Mouse (Mus musculus) lung, postnatal 0 days (tissue): ENCODE data around the gene Agap3. TPM values are rescaled to one million over a fixed set of nuclear protein-coding genes. Genes with fewer than 3 reads are reported as not detected.
A peak's percentile ranks its signal among the peaks of the same experiment; 100 is the strongest.

ENCODE experiments used
- ATAC-seq: fragments of 200-750 bp; cut with Nextera tagmentation; 2 replicates; pipeline ENCODE4 v1.8.0; 2017; ENCODE audit warnings: moderate library complexity
- DNase-seq: peaks from one replicate; pipeline ENCODE4 v3.0.0-alpha.2; 2016; ENCODE audit warnings: low spot score
- H3K27ac ChIP-seq: fragments of 300-500 bp; sonication (generic); 2 replicates; pipeline ENCODE4 v1.5.1; 2014; ENCODE audit warnings: antibody characterized with exemption, mild to moderate bottlenecking, low read length, mixed read lengths
- H3K27me3 ChIP-seq: fragments of 300-500 bp; sonication (generic); replicated peaks from 2 replicates; pipeline ENCODE4 v1.6.1; 2014; ENCODE audit warnings: low read length, mixed read lengths; ENCODE audit not compliant: insufficient read depth
- H3K36me3 ChIP-seq: fragments of 300-500 bp; sonication (generic); 2 replicates; pipeline ENCODE4 v1.6.1; 2014; ENCODE audit warnings: low read length, mixed read lengths; ENCODE audit not compliant: insufficient read depth
- H3K4me1 ChIP-seq: fragments of 300-500 bp; sonication (generic); 2 replicates; pipeline ENCODE4 v1.6.1; 2014; ENCODE audit warnings: antibody characterized with exemption, low read depth, low read length, mixed read lengths; ENCODE audit not compliant: insufficient read depth
- H3K4me2 ChIP-seq: fragments of 300-500 bp; sonication (generic); replicated peaks from 2 replicates; pipeline ENCODE4 v1.6.1; 2014; ENCODE audit warnings: low read depth, mild to moderate bottlenecking, low read length, moderate library complexity, mixed read lengths
- H3K4me3 ChIP-seq: fragments of 300-500 bp; sonication (generic); 2 replicates; pipeline ENCODE4 v1.5.1; 2014; ENCODE audit warnings: low read depth, low read length
- H3K9ac ChIP-seq: fragments of 300-500 bp; sonication (generic); replicated peaks from 2 replicates; pipeline ENCODE4 v1.6.1; 2014; ENCODE audit warnings: low read depth, mild to moderate bottlenecking
- H3K9me3 ChIP-seq: fragments of 300-500 bp; sonication (generic); 2 replicates; pipeline ENCODE4 v1.6.1; 2016; ENCODE audit warnings: low read length, mixed read lengths
- CTCF ChIP-seq: IDR thresholded peaks from 2 replicates; pipeline ENCODE4 v1.5.1; 2016; ENCODE audit warnings: antibody characterized with exemption, mild to moderate bottlenecking
- EP300 ChIP-seq: IDR thresholded peaks from 2 replicates; pipeline ENCODE4 v1.6.1; 2016; ENCODE audit warnings: antibody characterized with exemption, mild to moderate bottlenecking, control low read depth
- WGBS: fragments of 180-500 bp; shearing (Covaris S2); extraction: QIAGEN DNeasy Blood & Tissue Kit; methylation state at CpG from one replicate; pipeline ENCODE4 v1.1.7; 2014; 5-methylcytosine and 5-hydroxymethylcytosine counted together
- polyA plus RNA-seq: library from polyadenylated mRNA; unstranded; fragments of >200 nt; fragmentation: Nextera tagmentation; extraction: Ambion mirVana; gene quantifications from 2 replicates; pipeline ENCODE4 v1.2.1, GENCODE M21; 2015

Agap3 gene
- polyA plus RNA-seq, 1 experiment from 2014 or later: 44.7 TPM

- no peaks in the 10 kb centered on the region for H3K9me3 ChIP-seq
- ATAC-seq (peak; percentile 86), DNase-seq (peak; percentile 93)
- peaks cover 31% of the 10 kb centered on the region for H3K36me3 ChIP-seq
- H3K4me3 ChIP-seq: peak overlapping the region; percentile 53
- H3K27ac ChIP-seq: peak overlapping the region; percentile 90
- peaks cover 5% of the 10 kb centered on the region; the same call in 1 of the 2 replicates for H3K4me1 ChIP-seq
- H3K4me2 ChIP-seq: peak overlapping the region; percentile 72
- WGBS: 54% methylated on average over 6 of the region's 6 CpGs
- H3K27me3 ChIP-seq: no peaks in the 10 kb centered on the region
- H3K9ac ChIP-seq: peak overlapping the region; percentile 58; the same call in 1 of the 2 replicates
- TF ChIP-seq CTCF (no peak), EP300 (peak; percentile 59; the same call in 1 of the 2 replicates)
These were observed 23.7 kb downstream of the Agap3 start for GRCm38 (mm10) chr5:24475476-24476241.

GRCm38 (mm10) chr5:24477909-24478308 is 25.9 kb downstream of the Agap3 start:
- TF ChIP-seq CTCF (no peak), EP300 (no peak)
- Histone ChIP-seq H3K36me3 (peaks cover 40% of the 10 kb centered on the region), H3K27me3 (no peaks in the 10 kb centered on the region), H3K4me3 (no peak overlapping the region), H3K9me3 (no peaks in the 10 kb centered on the region), H3K4me2 (no peak overlapping the region), H3K9ac (no peak overlapping the region), H3K27ac (no peak overlapping the region), H3K4me1 (peaks cover 5% of the 10 kb centered on the region; the same call in 1 of the 2 replicates)
- no peak for DNase-seq
- ATAC-seq: no peak
- WGBS: 85% methylated on average over 9 of the region's 9 CpGs

DNA sequence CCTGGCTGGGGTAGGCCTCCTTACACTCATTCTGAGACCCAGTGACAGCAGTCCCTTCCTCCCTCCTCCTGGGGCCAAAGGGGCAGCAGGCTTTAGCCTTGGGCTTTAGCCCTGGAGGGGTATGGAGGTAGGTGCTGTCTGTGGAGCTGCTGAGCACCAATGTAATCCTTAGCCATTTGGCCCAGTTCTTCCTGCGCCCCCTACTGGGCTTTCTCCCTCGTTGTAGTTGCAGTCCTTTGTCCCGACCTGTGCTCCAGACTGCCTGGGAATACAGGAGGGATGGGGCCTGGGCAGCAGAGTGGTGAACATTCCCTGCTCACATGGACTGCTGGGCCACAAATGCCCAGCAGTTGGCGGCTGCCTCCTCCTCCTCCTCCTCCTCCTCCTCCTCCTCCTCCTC is 29.7 kb downstream of the Agap3 start:
- WGBS: 9% methylated on average over 4 of the region's 4 CpGs
- Histone ChIP-seq H3K4me2 (no peak overlapping the region), H3K9ac (no peak overlapping the region), H3K27me3 (no peaks in the 10 kb centered on the region), H3K27ac (no peak overlapping the region), H3K4me1 (no peaks in the 10 kb centered on the region), H3K9me3 (no peaks in the 10 kb centered on the region), H3K36me3 (peaks cover 57% of the 10 kb centered on the region), H3K4me3 (no peak overlapping the region)
- DNase-seq (peak; percentile 77), ATAC-seq (peak; percentile 67)
- TF ChIP-seq CTCF: peak; percentile 82
- no peak for TF ChIP-seq EP300

- DNase-seq (no peak), ATAC-seq (no peak)
- Histone ChIP-seq H3K9me3 (no peaks in the 10 kb centered on the region), H3K27me3 (no peaks in the 10 kb centered on the region), H3K36me3 (peaks cover 58% of the 10 kb centered on the region), H3K9ac (no peak overlapping the region), H3K4me1 (no peaks in the 10 kb centered on the region), H3K27ac (no peak overlapping the region), H3K4me3 (no peak overlapping the region), H3K4me2 (no peak overlapping the region)
- WGBS: 56% methylated on average over 39 of the region's 41 CpGs
- no peak for TF ChIP-seq EP300
- TF ChIP-seq CTCF: no peak
These were observed 30.5 kb downstream of the Agap3 start for GRCm38 (mm10) chr5:24482247-24483079.

DNA sequence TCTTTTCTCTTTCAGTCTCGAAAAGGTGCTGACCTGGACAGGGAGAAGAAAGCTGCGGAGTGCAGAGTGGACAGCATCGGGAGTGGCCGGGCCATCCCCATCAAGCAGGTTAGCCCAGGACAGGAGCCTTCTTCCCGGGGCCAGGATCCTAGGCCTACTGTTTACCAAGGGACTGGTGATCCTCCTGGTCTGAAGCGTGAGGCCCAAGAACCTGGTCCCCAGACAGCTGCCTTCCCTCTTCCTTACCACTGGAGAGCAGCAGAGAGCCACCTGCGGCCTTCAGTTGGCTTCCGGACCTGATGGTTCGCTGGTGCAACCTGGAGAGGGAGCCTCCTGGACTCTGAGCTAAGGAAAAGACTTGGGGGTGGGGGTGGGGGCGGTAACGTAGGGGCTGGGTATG is 31.3 kb downstream of the Agap3 start:
- no peaks in the 10 kb centered on the region for H3K9me3 ChIP-seq
- WGBS: 34% methylated on average over 11 of the region's 11 CpGs
- H3K36me3 ChIP-seq: peaks cover 54% of the 10 kb centered on the region
- H3K4me2 ChIP-seq: no peak overlapping the region
- H3K4me3 ChIP-seq: no peak overlapping the region
- peak; percentile 88 for DNase-seq
- ATAC-seq: peak; percentile 70
- no peak overlapping the region for H3K27ac ChIP-seq
- H3K4me1 ChIP-seq: no peaks in the 10 kb centered on the region
- no peak overlapping the region for H3K9ac ChIP-seq
- no peaks in the 10 kb centered on the region for H3K27me3 ChIP-seq
- TF ChIP-seq CTCF (peak; percentile 89), EP300 (no peak)

GRCm38 (mm10) chr5:24484963-24485362 is 33.0 kb downstream of the Agap3 start:
- Histone ChIP-seq H3K27me3 (no peaks in the 10 kb centered on the region), H3K4me2 (no peak overlapping the region), H3K9ac (no peak overlapping the region), H3K27ac (no peak overlapping the region), H3K36me3 (peaks cover 45% of the 10 kb centered on the region; the same call in 1 of the 2 replicates), H3K4me3 (no peak overlapping the region), H3K9me3 (no peaks in the 10 kb centered on the region), H3K4me1 (no peaks in the 10 kb centered on the region)
- no peak for ATAC-seq
- TF ChIP-seq CTCF (no peak; the same call in 1 of the 2 replicates), EP300 (no peak)
- DNase-seq: no peak
- WGBS: 62% methylated on average over 22 of the region's 22 CpGs
